Mouse (Mus musculus): ENCODE data around the gene Gabpb1. TPM values are rescaled to one million over a fixed set of nuclear protein-coding genes. Genes with fewer than 3 reads are reported as not detected.

Gabpb1 gene
- polyA plus RNA-seq, 1 experiment from 2014 or later, result 58.4 TPM

GRCm38 (mm10) chr2:126598359-126598758 lies 77.8 kb downstream of the Gabpb1 start:
- 54% methylated on average over 2 of the region's 2 CpGs for WGBS
- H3K4me2 ChIP-seq (replicated peaks; ENCODE audit: low read depth, low read length), result no peak overlapping the region
- peaks cover 4% of the 10 kb centered on the region for H3K4me1 ChIP-seq (ENCODE audit: insufficient read depth, low read length)
- no peaks in the 10 kb centered on the region for H3K36me3 ChIP-seq (ENCODE audit: insufficient read depth, low read length)
- no peak for ATAC-seq (ENCODE audit: low FRiP score, low TSS enrichment)
- H3K9me3 ChIP-seq (ENCODE audit: low read length), result no peaks in the 10 kb centered on the region
- H3K27ac ChIP-seq (ENCODE audit: low read length), result no peak overlapping the region
- no peaks in the 10 kb centered on the region for H3K27me3 ChIP-seq (ENCODE audit: insufficient read depth, low read length)
- no peak overlapping the region for H3K4me3 ChIP-seq (ENCODE audit: low read length)
- H3K9ac ChIP-seq (replicated peaks; ENCODE audit: low read length), result no peak overlapping the region

- Histone ChIP-seq H3K9ac (replicated peaks; ENCODE audit: low read length) (no peak overlapping the region), H3K9me3 (ENCODE audit: low read length) (no peaks in the 10 kb centered on the region), H3K4me3 (ENCODE audit: low read length) (no peak overlapping the region), H3K27me3 (ENCODE audit: insufficient read depth, low read length) (no peaks in the 10 kb centered on the region), H3K27ac (ENCODE audit: low read length) (no peak overlapping the region), H3K4me1 (ENCODE audit: insufficient read depth, low read length) (peaks cover 8% of the 10 kb centered on the region), H3K36me3 (ENCODE audit: insufficient read depth, low read length) (no peaks in the 10 kb centered on the region), H3K4me2 (replicated peaks; ENCODE audit: low read depth, low read length) (no peak overlapping the region)
- no peak for ATAC-seq (ENCODE audit: low FRiP score, low TSS enrichment)
- 72% methylated on average over 20 of the region's 20 CpGs for WGBS
Measured at GRCm38 (mm10) chr2:126597279-126598241, 78.6 kb downstream of the Gabpb1 start.

DNA sequence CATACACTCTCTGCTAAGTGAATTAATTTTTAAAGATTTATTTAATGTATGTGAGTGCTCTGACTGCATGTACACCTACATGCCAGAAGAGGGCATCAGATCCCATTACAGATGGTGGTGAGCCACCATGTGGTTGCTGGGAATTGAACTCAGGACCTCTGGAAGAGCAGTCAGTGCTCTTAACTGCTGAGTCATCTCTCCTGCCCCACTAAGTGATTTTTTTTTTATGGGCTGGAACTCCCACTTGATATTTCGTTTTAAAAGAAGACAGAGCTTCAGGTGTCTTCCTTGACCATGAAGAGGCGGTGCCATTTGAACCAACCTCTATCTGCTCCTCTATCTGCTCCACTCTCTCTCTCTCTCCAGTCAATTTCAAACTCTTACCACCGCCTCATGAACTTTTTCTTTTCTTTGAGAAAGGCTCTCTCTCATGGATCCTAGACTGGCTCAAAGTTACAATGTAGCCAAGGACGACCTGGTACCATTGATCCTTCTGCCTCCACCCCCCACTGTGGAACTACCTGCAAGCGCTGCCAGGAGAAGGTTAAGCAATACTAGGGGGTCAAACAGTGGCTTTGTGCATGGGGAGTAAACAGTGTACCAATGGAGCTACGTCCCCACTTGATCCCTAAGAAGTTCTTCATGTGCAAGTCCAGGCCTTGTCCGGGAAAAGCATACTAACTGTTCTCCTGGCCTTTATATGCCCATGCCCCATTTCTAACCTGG lies 79.6 kb downstream of the Gabpb1 start:
- H3K9ac ChIP-seq (replicated peaks; ENCODE audit: low read length), result no peak overlapping the region
- H3K4me2 ChIP-seq (replicated peaks; ENCODE audit: low read depth, low read length), result no peak overlapping the region
- H3K4me1 ChIP-seq (ENCODE audit: insufficient read depth, low read length), result peaks cover 8% of the 10 kb centered on the region
- H3K36me3 ChIP-seq (ENCODE audit: insufficient read depth, low read length), result no peaks in the 10 kb centered on the region
- no peak for ATAC-seq (ENCODE audit: low FRiP score, low TSS enrichment)
- H3K9me3 ChIP-seq (ENCODE audit: low read length), result no peaks in the 10 kb centered on the region
- H3K27ac ChIP-seq (ENCODE audit: low read length), result no peak overlapping the region
- no peaks in the 10 kb centered on the region for H3K27me3 ChIP-seq (ENCODE audit: insufficient read depth, low read length)
- no peak overlapping the region for H3K4me3 ChIP-seq (ENCODE audit: low read length)
- 90% methylated on average over 7 of the region's 7 CpGs for WGBS

- Histone ChIP-seq H3K36me3 (ENCODE audit: insufficient read depth, low read length) (no peaks in the 10 kb centered on the region), H3K4me1 (ENCODE audit: insufficient read depth, low read length) (peaks cover 8% of the 10 kb centered on the region), H3K27me3 (ENCODE audit: insufficient read depth, low read length) (no peaks in the 10 kb centered on the region), H3K27ac (ENCODE audit: low read length) (no peak overlapping the region), H3K9ac (replicated peaks; ENCODE audit: low read length) (peak overlapping the region; percentile 53), H3K9me3 (ENCODE audit: low read length) (no peaks in the 10 kb centered on the region), H3K4me3 (ENCODE audit: low read length) (peak overlapping the region; percentile 43), H3K4me2 (replicated peaks; ENCODE audit: low read depth, low read length) (peak overlapping the region; percentile 70)
- 18% methylated on average over 26 of the region's 26 CpGs for WGBS
- ATAC-seq (ENCODE audit: low FRiP score, low TSS enrichment), result peak; percentile 41; the same call in 1 of the 2 replicates
Measured at GRCm38 (mm10) chr2:126593831-126594610, 82.1 kb downstream of the Gabpb1 start.

- H3K36me3 ChIP-seq (ENCODE audit: insufficient read depth, low read length), result no peaks in the 10 kb centered on the region
- peaks cover 8% of the 10 kb centered on the region for H3K4me1 ChIP-seq (ENCODE audit: insufficient read depth, low read length)
- no peak overlapping the region for H3K4me2 ChIP-seq (replicated peaks; ENCODE audit: low read depth, low read length)
- H3K27ac ChIP-seq (ENCODE audit: low read length), result no peak overlapping the region
- H3K27me3 ChIP-seq (ENCODE audit: insufficient read depth, low read length), result no peaks in the 10 kb centered on the region
- no peak overlapping the region for H3K9ac ChIP-seq (replicated peaks; ENCODE audit: low read length)
- no peak overlapping the region for H3K4me3 ChIP-seq (ENCODE audit: low read length)
- 92% methylated on average over 4 of the region's 4 CpGs for WGBS
- H3K9me3 ChIP-seq (ENCODE audit: low read length), result no peaks in the 10 kb centered on the region
- ATAC-seq (ENCODE audit: low FRiP score, low TSS enrichment), result no peak
Measured at GRCm38 (mm10) chr2:126591304-126591703, 84.8 kb downstream of the Gabpb1 start.

DNA sequence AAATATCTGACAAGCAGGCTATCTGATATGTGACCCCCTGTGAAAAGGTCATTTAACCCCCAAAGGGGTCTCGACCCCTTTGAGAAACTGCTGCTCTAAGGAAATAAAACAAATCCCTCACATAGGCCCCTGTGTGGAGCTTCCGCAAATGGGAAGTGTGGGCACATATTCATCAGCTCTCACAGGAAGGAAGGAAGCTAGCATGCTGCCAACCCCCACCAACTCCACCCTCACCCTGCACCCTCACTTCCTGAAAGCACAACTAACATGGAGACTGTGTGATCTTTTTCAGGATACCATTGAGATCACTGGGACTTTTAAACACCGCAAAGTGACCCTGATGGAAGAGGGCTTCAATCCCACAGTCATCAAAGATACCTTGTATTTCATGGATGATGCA lies 88.7 kb downstream of the Gabpb1 start:
- no peaks in the 10 kb centered on the region for H3K4me1 ChIP-seq (ENCODE audit: insufficient read depth, low read length)
- 80% methylated on average over 3 of the region's 3 CpGs for WGBS
- no peak overlapping the region for H3K27ac ChIP-seq (ENCODE audit: low read length)
- H3K27me3 ChIP-seq (ENCODE audit: insufficient read depth, low read length), result no peaks in the 10 kb centered on the region
- no peaks in the 10 kb centered on the region for H3K36me3 ChIP-seq (ENCODE audit: insufficient read depth, low read length)
- H3K4me3 ChIP-seq (ENCODE audit: low read length), result no peak overlapping the region
- no peak overlapping the region for H3K4me2 ChIP-seq (replicated peaks; ENCODE audit: low read depth, low read length)
- no peak overlapping the region for H3K9ac ChIP-seq (replicated peaks; ENCODE audit: low read length)
- H3K9me3 ChIP-seq (ENCODE audit: low read length), result no peaks in the 10 kb centered on the region
- no peak for ATAC-seq (ENCODE audit: low FRiP score, low TSS enrichment)

DNA sequence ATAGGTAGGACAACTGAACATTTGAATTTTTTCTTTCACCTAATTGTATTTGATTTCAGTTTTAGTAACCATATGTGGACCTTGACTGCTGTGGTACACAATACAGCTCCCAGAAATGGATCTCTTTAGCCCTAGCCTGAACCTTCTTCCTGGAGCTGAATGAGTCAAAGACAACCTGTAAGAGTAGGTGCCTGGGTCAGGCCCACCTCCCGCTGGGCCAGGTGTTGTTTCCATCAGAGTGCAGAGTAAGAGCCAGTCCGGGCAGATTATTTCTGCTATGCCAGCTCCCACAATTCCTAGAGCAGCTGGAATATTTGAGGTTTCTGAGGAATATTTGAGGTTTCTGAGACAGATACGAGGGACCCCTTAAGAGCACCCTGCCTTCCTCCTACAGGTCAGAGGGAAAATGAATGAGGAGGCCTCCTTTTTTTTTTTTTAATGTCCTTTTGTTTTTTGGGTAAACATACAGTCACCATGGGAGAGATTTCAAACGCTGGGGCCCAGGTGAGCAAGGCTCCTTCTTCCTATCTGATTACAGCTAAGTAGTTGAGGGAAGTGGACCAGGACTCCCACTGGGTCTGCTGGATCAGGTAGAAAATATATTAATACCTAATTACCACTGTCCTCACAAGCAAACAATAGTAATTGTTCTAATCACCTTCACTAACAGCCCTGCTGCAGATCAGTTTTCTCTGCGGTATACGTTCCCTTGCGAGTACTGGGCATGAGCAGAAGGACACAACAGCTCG lies 91.3 kb downstream of the Gabpb1 start:
- no peaks in the 10 kb centered on the region for H3K4me1 ChIP-seq (ENCODE audit: insufficient read depth, low read length)
- H3K27ac ChIP-seq (ENCODE audit: low read length), result no peak overlapping the region
- no peak overlapping the region for H3K9ac ChIP-seq (replicated peaks; ENCODE audit: low read length)
- no peaks in the 10 kb centered on the region for H3K27me3 ChIP-seq (ENCODE audit: insufficient read depth, low read length)
- no peak overlapping the region for H3K4me3 ChIP-seq (ENCODE audit: low read length)
- no peak overlapping the region for H3K4me2 ChIP-seq (replicated peaks; ENCODE audit: low read depth, low read length)
- H3K9me3 ChIP-seq (ENCODE audit: low read length), result no peaks in the 10 kb centered on the region
- no peak for ATAC-seq (ENCODE audit: low FRiP score, low TSS enrichment)
- 80% methylated on average over 8 of the region's 8 CpGs for WGBS
- H3K36me3 ChIP-seq (ENCODE audit: insufficient read depth, low read length), result no peaks in the 10 kb centered on the region

GRCm38 (mm10) chr2:126583960-126584359 lies 92.2 kb downstream of the Gabpb1 start:
- H3K4me3 ChIP-seq (ENCODE audit: low read length), result no peak overlapping the region
- 51% methylated on average over 6 of the region's 6 CpGs for WGBS
- no peaks in the 10 kb centered on the region for H3K27me3 ChIP-seq (ENCODE audit: insufficient read depth, low read length)
- H3K27ac ChIP-seq (ENCODE audit: low read length), result no peak overlapping the region
- ATAC-seq (ENCODE audit: low FRiP score, low TSS enrichment), result no peak
- no peak overlapping the region for H3K9ac ChIP-seq (replicated peaks; ENCODE audit: low read length)
- H3K36me3 ChIP-seq (ENCODE audit: insufficient read depth, low read length), result no peaks in the 10 kb centered on the region
- no peak overlapping the region for H3K4me2 ChIP-seq (replicated peaks; ENCODE audit: low read depth, low read length)
- H3K9me3 ChIP-seq (ENCODE audit: low read length), result no peaks in the 10 kb centered on the region
- no peaks in the 10 kb centered on the region for H3K4me1 ChIP-seq (ENCODE audit: insufficient read depth, low read length)

GRCm38 (mm10) chr2:126579282-126579681 lies 96.9 kb downstream of the Gabpb1 start:
- Histone ChIP-seq H3K4me1 (ENCODE audit: insufficient read depth, low read length) (no peaks in the 10 kb centered on the region), H3K36me3 (ENCODE audit: insufficient read depth, low read length) (no peaks in the 10 kb centered on the region), H3K4me2 (replicated peaks; ENCODE audit: low read depth, low read length) (no peak overlapping the region), H3K27me3 (ENCODE audit: insufficient read depth, low read length) (no peaks in the 10 kb centered on the region), H3K9ac (replicated peaks; ENCODE audit: low read length) (no peak overlapping the region), H3K9me3 (ENCODE audit: low read length) (no peaks in the 10 kb centered on the region), H3K27ac (ENCODE audit: low read length) (no peak overlapping the region), H3K4me3 (ENCODE audit: low read length) (no peak overlapping the region)
- 94% methylated on average over 1 of the region's 1 CpGs for WGBS
- ATAC-seq (ENCODE audit: low FRiP score, low TSS enrichment), result no peak
